Mouse (Mus musculus) kidney, embryonic 14.5 days (tissue): ENCODE data around the gene Oma1. TPM values are rescaled to one million over a fixed set of nuclear protein-coding genes. Genes with fewer than 3 reads are reported as not detected.

Experiments
- ATAC-seq: fragments of 200-750 bp; cut with Nextera tagmentation; 2 replicates; pipeline ENCODE4 v1.8.0; 2017; ENCODE audit warnings: moderate number of reproducible peaks, mild to moderate bottlenecking, moderate TSS enrichment, moderate library complexity; ENCODE audit not compliant: low FRiP score, low TSS enrichment
- H3K27ac ChIP-seq: fragments of 300-500 bp; sonication (generic); 2 replicates; pipeline ENCODE4 v1.5.1; 2014; ENCODE audit warnings: low read depth, mild to moderate bottlenecking, low read length, moderate library complexity, mixed read lengths
- H3K27me3 ChIP-seq: fragments of 300-500 bp; sonication (generic); 2 replicates; pipeline ENCODE4 v1.6.1; 2014; ENCODE audit warnings: mild to moderate bottlenecking, low read length; ENCODE audit not compliant: control insufficient read depth, insufficient read depth
- H3K36me3 ChIP-seq: fragments of 300-500 bp; sonication (generic); 2 replicates; pipeline ENCODE4 v1.6.1; 2014; ENCODE audit warnings: low read length, mixed read lengths; ENCODE audit not compliant: control insufficient read depth, insufficient read depth
- H3K4me1 ChIP-seq: fragments of 300-500 bp; sonication (generic); 2 replicates; pipeline ENCODE4 v1.6.1; 2014; ENCODE audit warnings: low read length, mixed read lengths; ENCODE audit not compliant: control insufficient read depth, insufficient read depth
- H3K4me2 ChIP-seq: fragments of 300-500 bp; sonication (generic); replicated peaks from 2 replicates; pipeline ENCODE4 v1.6.1; 2014; ENCODE audit warnings: low read depth, mild to moderate bottlenecking, low read length
- H3K4me3 ChIP-seq: fragments of 300-500 bp; sonication (generic); 2 replicates; pipeline ENCODE4 v1.5.1; 2014; ENCODE audit warnings: mild to moderate bottlenecking, low read length
- H3K9ac ChIP-seq: fragments of 300-500 bp; sonication (generic); 2 replicates; pipeline ENCODE4 v1.6.1; 2014; ENCODE audit warnings: low read depth, mild to moderate bottlenecking, low read length, moderate library complexity
- H3K9me3 ChIP-seq: fragments of 300-500 bp; sonication (generic); 2 replicates; pipeline ENCODE4 v1.6.1; 2016; ENCODE audit warnings: low read length; ENCODE audit not compliant: control insufficient read depth
- WGBS: fragments of 180-500 bp; shearing (Covaris S2); extraction: QIAGEN DNeasy Blood & Tissue Kit; methylation state at CpG from one replicate; pipeline ENCODE4 v1.1.7; 2014; 5-methylcytosine and 5-hydroxymethylcytosine counted together
- polyA plus RNA-seq: library from polyadenylated mRNA; unstranded; fragments of >200 nt; fragmentation: Nextera tagmentation; extraction: Ambion mirVana; gene quantifications from 2 replicates; pipeline ENCODE4 v1.2.1, GENCODE M21; 2014

The Oma1 gene
- polyA plus RNA-seq, 1 experiment from 2014 or later: 24.3 TPM

DNA sequence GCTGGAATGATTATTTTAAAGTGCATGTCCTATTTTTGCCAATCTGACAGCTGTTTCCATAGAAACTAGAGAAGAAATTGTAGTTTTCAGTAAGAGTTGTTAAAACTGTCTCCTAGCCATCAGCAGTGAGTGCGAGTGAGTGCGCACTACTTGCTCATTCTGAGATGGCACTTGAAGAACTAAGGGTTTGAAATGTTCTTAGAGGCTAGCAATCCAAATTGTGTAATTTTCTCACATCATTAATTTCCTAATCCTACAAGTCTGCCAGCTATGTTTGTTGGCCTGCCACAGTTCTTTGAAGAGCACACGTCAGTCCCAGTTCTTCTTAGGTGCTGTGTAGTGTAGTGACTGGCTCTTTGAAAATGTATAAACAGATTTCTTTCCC, 906 bp downstream of the Oma1 start:
- peak overlapping the region; percentile 58 for H3K4me2 ChIP-seq
- no peak for ATAC-seq
- H3K9ac ChIP-seq: peak overlapping the region; percentile 79; the same call in 1 of the 2 replicates
- no peaks in the 10 kb centered on the region for H3K36me3 ChIP-seq
- peak overlapping the region; percentile 70 for H3K4me3 ChIP-seq
- H3K27me3 ChIP-seq: no peaks in the 10 kb centered on the region
- no peak overlapping the region for H3K27ac ChIP-seq
- no peaks in the 10 kb centered on the region for H3K9me3 ChIP-seq
- H3K4me1 ChIP-seq: 0 out of 2 replicates have a peak, but pooled peaks cover 4% of the 10 kb centered on the region
- WGBS: 42% methylated on average over 3 of the region's 3 CpGs

- WGBS: 92% methylated on average over 4 of the region's 4 CpGs
- ATAC-seq: no peak
Measured at GRCm38 (mm10) chr4:103315861-103316260, 2.2 kb downstream of the Oma1 start.

GRCm38 (mm10) chr4:103321461-103321860, 7.8 kb downstream of the Oma1 start:
- no peak overlapping the region for H3K27ac ChIP-seq
- no peak for ATAC-seq
- H3K4me1 ChIP-seq: no peaks in the 10 kb centered on the region
- H3K27me3 ChIP-seq: no peaks in the 10 kb centered on the region
- H3K36me3 ChIP-seq: no peaks in the 10 kb centered on the region; the same call in 1 of the 2 replicates
- no peak overlapping the region for H3K9ac ChIP-seq
- H3K9me3 ChIP-seq: no peaks in the 10 kb centered on the region
- H3K4me3 ChIP-seq: no peak overlapping the region
- no peak overlapping the region for H3K4me2 ChIP-seq
- WGBS: 72% methylated on average over 6 of the region's 6 CpGs

More at GRCm38 (mm10) chr4:103315861-103316260, 2.2 kb downstream of the Oma1 start:
- Histone ChIP-seq H3K9ac (no peak overlapping the region), H3K4me1 (0 out of 2 replicates have a peak, but pooled peaks cover 4% of the 10 kb centered on the region), H3K9me3 (no peaks in the 10 kb centered on the region), H3K4me2 (no peak overlapping the region), H3K4me3 (no peak overlapping the region), H3K36me3 (no peaks in the 10 kb centered on the region; the same call in 1 of the 2 replicates), H3K27ac (no peak overlapping the region), H3K27me3 (no peaks in the 10 kb centered on the region)

DNA sequence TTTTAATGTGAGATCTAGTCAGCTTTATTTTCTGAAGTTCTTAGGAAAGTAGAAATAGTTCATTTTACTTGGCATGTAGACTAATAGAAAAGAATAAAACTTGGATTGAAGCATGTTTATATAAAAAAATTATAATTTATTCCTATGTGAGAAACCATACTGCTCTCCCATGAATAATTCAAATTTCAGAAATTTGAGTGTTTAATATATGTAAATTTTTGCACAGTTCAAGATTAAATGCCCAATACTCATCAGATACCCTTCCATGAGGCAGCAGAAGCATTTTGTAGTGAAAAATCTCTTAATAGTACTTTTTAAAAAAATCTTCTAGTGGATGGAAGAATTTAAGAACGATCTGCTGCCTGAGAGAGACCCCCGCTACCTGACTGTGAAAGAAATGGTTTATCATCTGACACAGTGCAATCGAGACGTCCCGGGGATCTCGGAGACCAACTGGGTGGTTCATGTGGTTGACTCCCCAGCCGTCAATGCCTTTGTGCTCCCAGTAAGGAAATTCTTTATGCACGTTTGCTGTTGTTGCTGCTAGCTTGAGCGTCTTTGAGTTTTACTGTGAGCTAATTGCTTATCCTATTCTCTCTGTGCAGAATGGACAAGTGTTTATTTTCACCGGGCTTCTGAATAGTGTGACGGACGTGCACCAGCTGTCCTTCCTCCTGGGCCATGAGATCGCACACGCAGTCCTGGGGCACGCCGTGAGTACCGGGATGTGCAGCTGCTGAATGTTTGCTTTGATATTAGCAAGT, 11.3 kb downstream of the Oma1 start:
- 29% methylated on average over 17 of the region's 17 CpGs for whole genome bisulfite sequencing
- ATAC-seq: 0 out of 2 replicates have a peak, but pooled peaks have one; percentile 72
- Histone ChIP-seq H3K4me2 (no peak overlapping the region), H3K27me3 (no peaks in the 10 kb centered on the region), H3K4me3 (no peak overlapping the region), H3K36me3 (no peaks in the 10 kb centered on the region; the same call in 1 of the 2 replicates), H3K9me3 (no peaks in the 10 kb centered on the region), H3K27ac (no peak overlapping the region), H3K4me1 (no peaks in the 10 kb centered on the region), H3K9ac (no peak overlapping the region)

DNA sequence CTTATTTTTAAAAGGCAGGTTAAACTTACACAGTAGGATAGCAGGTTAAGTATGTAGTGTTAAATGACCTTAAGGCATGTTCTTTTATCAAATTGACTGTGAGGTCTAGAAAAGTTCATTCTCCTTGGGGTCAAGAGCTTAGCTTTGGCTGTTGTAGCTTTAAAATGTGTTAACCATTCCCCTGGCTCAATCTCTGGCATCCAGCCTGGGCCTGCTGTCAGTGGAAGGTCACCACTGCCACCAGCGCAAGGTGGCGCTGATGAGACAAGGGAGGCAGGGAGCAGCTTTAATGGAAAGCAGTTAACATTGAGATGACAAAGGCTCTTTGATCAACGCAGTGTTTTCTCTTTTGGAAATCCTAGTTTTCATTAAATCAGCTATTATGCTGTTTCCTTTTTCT, 13.4 kb downstream of the Oma1 start:
- Histone ChIP-seq H3K27ac (no peak overlapping the region), H3K27me3 (no peaks in the 10 kb centered on the region), H3K36me3 (peaks cover 5% of the 10 kb centered on the region; the same call in 1 of the 2 replicates), H3K4me1 (no peaks in the 10 kb centered on the region), H3K9me3 (no peaks in the 10 kb centered on the region), H3K9ac (no peak overlapping the region), H3K4me3 (no peak overlapping the region), H3K4me2 (no peak overlapping the region)
- ATAC-seq: no peak
- 77% methylated on average over 3 of the region's 3 CpGs for WGBS

GRCm38 (mm10) chr4:103329348-103329747, 15.7 kb downstream of the Oma1 start:
- H3K27ac ChIP-seq: no peak overlapping the region
- H3K4me1 ChIP-seq: no peaks in the 10 kb centered on the region
- H3K36me3 ChIP-seq: peaks cover 10% of the 10 kb centered on the region
- no peak for ATAC-seq
- 62% methylated on average over 6 of the region's 6 CpGs for WGBS
- H3K4me2 ChIP-seq: no peak overlapping the region
- no peak overlapping the region for H3K9ac ChIP-seq
- no peaks in the 10 kb centered on the region for H3K27me3 ChIP-seq
- no peak overlapping the region for H3K4me3 ChIP-seq
- H3K9me3 ChIP-seq: no peaks in the 10 kb centered on the region

- Histone ChIP-seq H3K9ac (no peak overlapping the region), H3K27me3 (no peaks in the 10 kb centered on the region), H3K27ac (no peak overlapping the region), H3K36me3 (peaks cover 10% of the 10 kb centered on the region), H3K4me2 (no peak overlapping the region), H3K4me1 (no peaks in the 10 kb centered on the region), H3K4me3 (no peak overlapping the region), H3K9me3 (no peaks in the 10 kb centered on the region)
- no peak for ATAC-seq
- WGBS: 64% methylated on average over 5 of the region's 5 CpGs
Measured at GRCm38 (mm10) chr4:103335134-103335533, 21.5 kb downstream of the Oma1 start.

DNA sequence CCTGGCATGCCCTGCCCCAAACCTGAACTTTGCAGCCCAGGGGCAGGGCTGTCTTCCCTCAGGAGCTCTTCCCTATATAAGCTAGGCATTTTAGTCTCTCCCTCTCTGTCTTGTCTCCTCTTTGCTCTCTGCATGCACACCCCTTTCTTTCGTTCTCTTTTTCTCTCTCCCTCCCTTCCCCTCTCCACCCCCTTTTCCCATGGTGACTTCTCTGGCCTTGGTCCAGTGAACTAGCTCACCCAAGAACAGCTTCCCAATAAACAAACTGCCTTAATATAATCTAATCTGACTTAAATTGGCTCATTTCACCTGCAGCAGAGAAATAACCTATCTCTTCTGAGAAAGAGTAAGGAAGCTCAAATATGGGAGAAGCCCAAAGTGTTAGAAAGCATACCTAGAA, 27.1 kb downstream of the Oma1 start:
- Histone ChIP-seq H3K4me3 (no peak overlapping the region), H3K4me1 (no peaks in the 10 kb centered on the region), H3K27me3 (no peaks in the 10 kb centered on the region), H3K9me3 (no peaks in the 10 kb centered on the region), H3K9ac (no peak overlapping the region), H3K36me3 (no peaks in the 10 kb centered on the region), H3K4me2 (no peak overlapping the region), H3K27ac (no peak overlapping the region)
- ATAC-seq: no peak
- 69% methylated on average over 1 of the region's 1 CpGs for WGBS

- 79% methylated on average over 4 of the region's 4 CpGs for WGBS
- H3K27ac ChIP-seq: no peak overlapping the region
- no peak overlapping the region for H3K9ac ChIP-seq
- no peaks in the 10 kb centered on the region for H3K4me1 ChIP-seq
- H3K4me3 ChIP-seq: no peak overlapping the region
- H3K27me3 ChIP-seq: no peaks in the 10 kb centered on the region
- no peaks in the 10 kb centered on the region for H3K36me3 ChIP-seq
- H3K4me2 ChIP-seq: no peak overlapping the region
- ATAC-seq: no peak
- H3K9me3 ChIP-seq: no peaks in the 10 kb centered on the region
Measured at GRCm38 (mm10) chr4:103341620-103342019, 28.0 kb downstream of the Oma1 start.
